Mouse (Mus musculus) C2C12 (cell line): ENCODE measurements at regions not wholly inside any gene's neighbourhood (a gene's known extent, or its start where the extent isn't known, plus 50 kb on each side); places are given as distances from the start of the nearest gene placed in this dataset.

Experiments
- H3K27me3 ChIP-seq: one replicate; pipeline ENCODE4 v1.6.1; 2011; ENCODE audit not compliant: control insufficient read depth, insufficient read depth, insufficient read length
- H3K36me3 ChIP-seq: one replicate; pipeline ENCODE4 v1.6.1; 2011; ENCODE audit not compliant: control insufficient read depth, insufficient read depth
- H3K4me3 ChIP-seq: one replicate; pipeline ENCODE4 v1.5.1; 2011; ENCODE audit warnings: mild to moderate bottlenecking, control low read depth; ENCODE audit not compliant: poor library complexity, insufficient read depth, severe bottlenecking
- H3K79me2 ChIP-seq: one replicate; pipeline ENCODE4 v1.6.1; 2011; ENCODE audit not compliant: control insufficient read depth, insufficient read depth
- H3K79me3 ChIP-seq: one replicate; pipeline ENCODE4 v1.6.1; 2011; ENCODE audit warnings: low read depth, control low read depth
- H3ac ChIP-seq: one replicate; pipeline ENCODE3; 2011; ENCODE audit warnings: low read depth; ENCODE audit not compliant: control insufficient read depth, insufficient read length
- CEBPB ChIP-seq: IDR thresholded peaks from one replicate; pipeline ENCODE4 v1.6.1; 2011; ENCODE audit warnings: low read depth, mild to moderate bottlenecking, control low read depth, moderate library complexity
- CTCF ChIP-seq: IDR thresholded peaks from one replicate; pipeline ENCODE4 v1.5.1; 2011; ENCODE audit not compliant: control insufficient read depth, insufficient read depth, insufficient read length
- FOSL1 ChIP-seq: IDR thresholded peaks from one replicate; pipeline ENCODE4 v1.8.0; 2011; ENCODE audit warnings: mild to moderate bottlenecking, low read length; ENCODE audit not compliant: poor library complexity, insufficient read depth, severe bottlenecking
- MAX ChIP-seq: IDR thresholded peaks from one replicate; pipeline ENCODE4 v1.6.1; 2011; ENCODE audit warnings: mild to moderate bottlenecking, control low read depth
- MYOD1 ChIP-seq: IDR thresholded peaks from one replicate; pipeline ENCODE4 v1.6.1; 2011; ENCODE audit warnings: low read depth; ENCODE audit not compliant: control insufficient read depth, insufficient read length
- MYOG ChIP-seq: IDR thresholded peaks from one replicate; pipeline ENCODE4 v1.6.1; 2011; ENCODE audit not compliant: control insufficient read depth, insufficient read length; ENCODE audit errors: extremely low read depth
- USF1 ChIP-seq: IDR thresholded peaks from one replicate; pipeline ENCODE4 v1.6.1; 2011; ENCODE audit warnings: low read depth, mild to moderate bottlenecking, control low read depth, moderate library complexity

DNA sequence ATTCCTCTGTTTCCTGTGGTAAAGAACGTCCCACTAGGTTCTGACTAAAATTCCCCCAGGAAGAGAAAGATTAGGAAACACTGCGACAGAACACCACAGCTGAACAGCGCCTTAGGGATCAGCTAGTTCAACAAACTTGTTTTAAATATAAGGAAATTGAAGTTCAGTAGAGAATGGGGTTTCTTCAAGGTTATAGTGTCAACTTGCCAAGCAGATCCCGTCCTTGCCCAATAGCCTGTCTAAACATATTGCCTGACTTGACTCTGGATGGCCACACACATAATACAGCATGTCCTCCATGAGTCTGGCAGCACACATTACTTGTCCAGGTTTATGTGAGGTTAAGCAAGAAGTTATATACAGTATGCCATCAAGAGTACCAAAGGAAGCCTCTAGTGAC lies 135.4 kb upstream of the Bcl6 start:
- no peaks in the 10 kb centered on the region for H3K36me3 ChIP-seq
- TF ChIP-seq MYOG = no peak
- TF ChIP-seq FOSL1 = no peak
- no peak for TF ChIP-seq CTCF
- TF ChIP-seq CEBPB = no peak
- H3K79me2 ChIP-seq = no peaks in the 10 kb centered on the region
- no peaks in the 10 kb centered on the region for H3K79me3 ChIP-seq
- no peak overlapping the region for H3K4me3 ChIP-seq
- H3K27me3 ChIP-seq = no peaks in the 10 kb centered on the region
- H3ac ChIP-seq = no peak overlapping the region

DNA sequence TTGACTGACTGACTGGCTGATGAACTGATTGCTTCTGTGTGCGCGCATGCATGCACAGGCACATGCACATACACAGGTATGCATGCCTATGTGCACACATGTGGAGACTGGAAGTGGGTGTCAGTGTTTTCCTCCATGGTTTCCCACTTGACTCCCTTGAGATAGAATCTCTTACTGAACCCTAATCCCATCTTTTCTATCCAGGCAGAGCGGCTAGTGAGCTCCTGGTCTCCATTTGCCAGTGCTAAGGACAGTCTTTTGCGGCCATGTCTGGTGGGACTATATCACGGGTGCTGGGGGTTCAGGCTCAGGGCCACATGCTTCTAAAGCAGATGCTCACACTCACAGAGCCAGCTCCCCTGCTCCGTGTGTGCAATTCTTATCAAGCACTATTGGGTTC lies 133.0 kb upstream of the Bcl6 start:
- no peaks in the 10 kb centered on the region for H3K79me3 ChIP-seq
- H3ac ChIP-seq = no peak overlapping the region
- no peaks in the 10 kb centered on the region for H3K36me3 ChIP-seq
- no peak overlapping the region for H3K4me3 ChIP-seq
- no peak for TF ChIP-seq FOSL1
- TF ChIP-seq CTCF = no peak
- no peak for TF ChIP-seq MYOG
- no peak for TF ChIP-seq USF1
- no peak for TF ChIP-seq CEBPB
- no peak for TF ChIP-seq MAX
- TF ChIP-seq MYOD1 = no peak
- no peaks in the 10 kb centered on the region for H3K79me2 ChIP-seq
- no peaks in the 10 kb centered on the region for H3K27me3 ChIP-seq

DNA sequence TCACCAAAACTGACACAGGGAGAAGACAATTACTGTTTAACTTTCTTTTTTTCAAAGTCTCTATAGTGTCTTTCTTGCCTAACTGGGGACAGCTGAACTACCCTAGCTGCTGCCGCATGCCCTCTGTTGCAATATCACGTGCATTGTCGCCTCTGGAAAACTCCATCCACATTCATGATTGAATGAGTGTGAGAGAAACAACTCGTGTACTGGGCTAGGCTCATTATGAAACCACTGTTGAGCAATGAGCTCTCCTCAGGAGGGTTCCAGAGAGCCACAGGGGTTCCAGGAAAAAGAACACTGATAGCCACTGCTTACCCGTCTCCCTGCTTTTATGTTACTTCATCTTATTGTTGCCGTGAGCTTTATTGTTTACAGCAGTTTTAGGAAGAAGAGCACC lies 132.2 kb upstream of the Bcl6 start:
- no peaks in the 10 kb centered on the region for H3K36me3 ChIP-seq

DNA sequence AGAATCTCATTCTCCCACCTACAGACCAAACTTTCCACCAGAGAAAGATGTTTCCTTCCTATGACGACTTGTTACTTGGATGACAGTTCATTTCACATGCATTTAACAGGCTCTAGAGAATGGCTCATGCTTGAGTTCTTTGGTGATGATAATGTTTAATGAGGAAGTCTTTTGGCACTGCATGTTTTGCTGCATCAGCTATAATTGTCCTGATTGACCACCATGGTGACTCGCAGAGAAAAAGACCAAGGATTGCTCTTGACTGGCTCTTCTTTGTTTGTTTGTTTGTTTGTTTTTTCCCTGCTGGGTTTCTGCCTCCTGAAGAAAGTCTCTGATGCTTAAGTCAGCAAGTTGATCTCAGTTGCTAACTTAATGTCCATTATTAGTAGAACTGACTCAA lies 129.8 kb upstream of the Bcl6 start:
- Histone ChIP-seq H3K27me3 (no peaks in the 10 kb centered on the region), H3K79me2 (no peaks in the 10 kb centered on the region), H3K79me3 (no peaks in the 10 kb centered on the region), H3K4me3 (no peak overlapping the region), H3ac (no peak overlapping the region), H3K36me3 (no peaks in the 10 kb centered on the region)
- TF ChIP-seq FOSL1 (no peak), MAX (no peak), MYOG (no peak), CEBPB (no peak), USF1 (no peak)

More for the DNA sequence above, 132.2 kb upstream of the Bcl6 start:
- H3ac ChIP-seq = no peak overlapping the region
- no peak overlapping the region for H3K4me3 ChIP-seq
- no peaks in the 10 kb centered on the region for H3K27me3 ChIP-seq
- no peaks in the 10 kb centered on the region for H3K79me3 ChIP-seq
- H3K79me2 ChIP-seq = no peaks in the 10 kb centered on the region
- no peak for TF ChIP-seq USF1
- no peak for TF ChIP-seq CTCF
- no peak for TF ChIP-seq CEBPB
- TF ChIP-seq MYOG = no peak
- TF ChIP-seq FOSL1 = no peak

DNA sequence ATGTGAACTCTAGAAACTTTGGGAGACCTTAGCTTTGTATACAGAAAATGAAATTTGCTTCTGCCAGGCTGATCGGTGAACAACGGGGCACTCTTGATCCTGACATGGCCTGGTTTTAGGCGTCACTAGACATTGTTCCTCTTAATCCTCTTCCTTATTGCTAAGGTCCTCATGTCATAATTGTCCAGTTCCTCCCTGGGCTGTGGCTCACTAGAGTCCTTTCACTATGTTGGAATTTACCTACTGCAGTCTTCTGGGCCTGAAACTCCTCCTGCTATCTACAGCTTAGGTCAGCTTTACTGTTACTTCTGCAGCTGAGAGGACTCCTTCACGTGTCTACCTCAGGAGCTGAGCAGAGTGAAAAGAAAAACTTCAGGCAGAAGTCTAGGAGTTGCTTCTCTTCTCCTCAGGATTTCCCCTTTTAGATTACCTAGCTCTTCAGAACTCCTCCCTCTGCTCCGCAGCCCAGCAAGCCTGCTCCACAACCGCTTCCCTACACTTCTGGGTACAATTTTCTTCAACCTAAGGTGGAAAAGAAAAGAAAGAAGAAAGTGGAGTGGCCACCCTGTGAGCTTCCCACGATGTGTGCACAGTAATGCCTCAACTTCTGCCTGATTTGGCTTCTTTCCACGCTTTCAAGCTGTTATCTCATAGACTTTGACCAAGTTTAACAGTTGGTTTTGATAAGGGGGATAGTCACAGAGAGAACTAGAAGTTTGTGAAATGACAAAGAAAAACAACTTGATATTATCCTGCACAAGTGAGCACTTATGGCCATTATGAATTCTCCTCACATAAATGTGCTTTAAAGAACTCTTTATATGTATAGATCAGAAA lies 114.4 kb upstream of the Bcl6 start:
- TF ChIP-seq USF1 = no peak
- Histone ChIP-seq H3K36me3 (no peaks in the 10 kb centered on the region), H3K27me3 (no peaks in the 10 kb centered on the region), H3ac (no peak overlapping the region), H3K79me3 (no peaks in the 10 kb centered on the region), H3K79me2 (no peaks in the 10 kb centered on the region), H3K4me3 (no peak overlapping the region)

DNA sequence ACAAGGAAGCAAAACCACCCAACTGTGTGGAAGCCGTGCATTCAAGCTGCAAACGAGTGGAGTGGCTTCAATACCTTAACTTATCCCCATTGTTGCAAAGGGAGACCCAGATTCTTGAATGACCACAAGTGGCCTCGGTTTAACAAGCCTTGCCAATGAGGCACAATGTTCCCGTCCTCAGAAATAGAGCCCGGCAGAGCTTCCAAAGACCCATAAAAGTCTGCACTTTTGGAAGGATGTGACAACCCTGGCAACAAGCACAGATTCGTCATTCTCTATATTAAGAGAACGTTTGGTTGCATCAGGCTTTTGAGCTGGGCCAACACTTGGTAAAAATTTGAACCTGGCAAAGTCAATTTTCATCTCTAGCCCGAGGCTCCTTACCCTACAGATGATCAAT lies 108.9 kb upstream of the Bcl6 start:
- H3K79me3 ChIP-seq = no peaks in the 10 kb centered on the region
- no peak overlapping the region for H3K4me3 ChIP-seq
- H3K36me3 ChIP-seq = no peaks in the 10 kb centered on the region
- no peaks in the 10 kb centered on the region for H3K27me3 ChIP-seq
- TF ChIP-seq MAX (no peak), CTCF (no peak), FOSL1 (no peak), CEBPB (no peak), MYOG (no peak), MYOD1 (no peak), USF1 (no peak)
- no peaks in the 10 kb centered on the region for H3K79me2 ChIP-seq
- no peak overlapping the region for H3ac ChIP-seq
